Mouse (Mus musculus): ENCODE measurements around the gene Prelid3b. TPM values are rescaled to one million over a fixed set of nuclear protein-coding genes. Genes with fewer than 3 reads are reported as not detected.
A peak's percentile ranks its signal among the peaks of the same experiment; 100 is the strongest.

The Prelid3b gene
- total RNA-seq, 1 experiment from 2014 or later = 130 TPM

DNA sequence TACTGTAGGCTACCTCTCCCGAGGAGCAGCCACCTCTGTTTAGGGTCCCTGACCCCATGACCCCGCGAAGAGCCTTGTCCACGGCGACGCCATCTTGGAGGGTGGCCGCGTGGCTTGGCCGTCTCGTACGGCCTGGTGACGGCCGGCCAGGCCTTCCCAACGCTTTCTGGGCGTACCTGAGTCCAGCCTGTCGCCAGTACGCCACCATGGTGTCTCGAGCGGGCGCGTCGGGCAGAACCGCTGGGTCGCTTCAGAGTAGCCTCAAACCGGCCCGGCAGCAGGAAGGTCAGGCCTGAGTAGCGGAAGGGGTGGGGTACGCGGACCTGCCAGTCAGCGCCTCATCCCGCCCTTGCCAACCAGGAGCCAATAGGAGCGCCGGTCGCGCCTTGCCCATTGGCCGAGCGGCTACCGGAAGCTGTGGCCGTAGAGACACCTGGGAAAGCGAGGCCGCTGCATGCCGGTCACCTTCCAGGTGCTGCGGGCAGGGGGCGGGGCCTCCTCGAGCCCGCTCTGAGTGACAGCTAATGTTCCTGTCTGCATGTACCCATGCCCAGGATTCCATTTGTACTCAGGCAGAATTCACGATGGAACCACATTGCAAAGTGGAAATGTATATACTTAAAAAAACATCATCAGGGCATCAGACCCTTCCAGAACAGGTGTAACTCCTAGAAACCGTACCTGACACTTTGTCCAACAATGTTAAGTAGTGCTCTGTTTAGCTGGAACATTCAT lies 8.9 kb downstream of the Prelid3b start, which contains the start of gene Atp5e:
TSS of gene Atp5e (minus strand) at position 317 of the 735 bp plus-strand sequence.
- ATAC-seq (replicated peaks; ENCODE audit: low read depth, poor library complexity, severe bottlenecking) = peak; percentile 99

- 0 out of 2 replicates have a peak, but pooled peaks have one; percentile 3 for ATAC-seq (replicated peaks; ENCODE audit: low read depth, poor library complexity, severe bottlenecking)
Observed at GRCm38 (mm10) chr2:174463370-174463769, 9.5 kb downstream of the Prelid3b start.

- ATAC-seq (replicated peaks; ENCODE audit: low read depth, poor library complexity, severe bottlenecking) = no peak
Observed at GRCm38 (mm10) chr2:174459365-174459764, 13.5 kb downstream of the Prelid3b start.

GRCm38 (mm10) chr2:174453681-174454080 lies 19.2 kb downstream of the Prelid3b start:
- peak; percentile 94 for ATAC-seq (replicated peaks; ENCODE audit: low read depth, poor library complexity, severe bottlenecking)

DNA sequence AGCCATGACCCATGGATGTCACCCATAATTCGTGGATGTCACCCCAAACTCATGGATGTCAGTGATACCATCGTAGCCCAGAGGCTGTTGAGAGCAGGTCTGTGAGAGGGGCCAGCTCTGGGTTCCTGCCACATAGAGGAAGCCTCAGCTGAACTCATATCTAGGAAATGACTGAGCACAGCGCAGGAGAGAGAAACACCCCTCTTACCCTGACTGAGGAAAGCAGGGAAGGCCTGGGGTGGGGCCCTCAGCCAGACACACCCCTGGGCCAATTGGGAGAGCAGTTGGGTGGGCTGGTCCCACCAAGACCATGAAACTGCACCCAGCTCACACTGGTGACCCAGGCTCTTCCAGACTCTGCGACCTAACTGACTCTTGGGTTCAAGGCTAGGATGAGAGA lies 22.5 kb downstream of the Prelid3b start, which contains the start of gene Tubb1:
TSS of gene Tubb1 (plus strand) at position 343 of the 400 bp plus-strand sequence.
- peak; percentile 50 for ATAC-seq (replicated peaks; ENCODE audit: low read depth, poor library complexity, severe bottlenecking)

GRCm38 (mm10) chr2:174448405-174448804 lies 24.5 kb downstream of the Prelid3b start:
- no peak for ATAC-seq (replicated peaks; ENCODE audit: low read depth, poor library complexity, severe bottlenecking)

- no peak for ATAC-seq (replicated peaks; ENCODE audit: low read depth, poor library complexity, severe bottlenecking)
Observed at GRCm38 (mm10) chr2:174446905-174447304, 26.0 kb downstream of the Prelid3b start.

GRCm38 (mm10) chr2:174446492-174446891 lies 26.4 kb downstream of the Prelid3b start:
- ATAC-seq (replicated peaks; ENCODE audit: low read depth, poor library complexity, severe bottlenecking) = no peak

GRCm38 (mm10) chr2:174445018-174445417 lies 27.9 kb downstream of the Prelid3b start:
- no peak for ATAC-seq (replicated peaks; ENCODE audit: low read depth, poor library complexity, severe bottlenecking)

- no peak for ATAC-seq (replicated peaks; ENCODE audit: low read depth, poor library complexity, severe bottlenecking)
Observed at GRCm38 (mm10) chr2:174444359-174444758, 28.5 kb downstream of the Prelid3b start.

DNA sequence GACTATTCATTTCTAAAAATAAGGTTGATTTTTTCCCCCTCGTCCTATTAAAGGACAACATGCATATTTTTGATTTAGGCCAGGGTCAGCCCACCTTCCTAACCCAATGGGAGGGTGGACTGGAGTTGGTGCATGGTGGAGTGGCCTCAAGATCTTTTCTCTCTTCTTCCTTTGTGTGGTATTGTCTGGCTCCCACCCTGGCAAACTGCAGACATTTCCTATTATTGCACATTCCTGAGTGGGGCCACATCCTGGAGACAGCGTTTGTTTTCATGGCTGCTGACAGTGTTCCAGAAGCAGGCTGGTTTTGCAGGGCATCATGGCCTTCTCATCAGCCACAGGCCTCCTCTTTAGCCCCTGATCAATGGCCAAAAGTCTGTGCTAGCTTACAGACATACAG lies 29.8 kb downstream of the Prelid3b start:
- no peak for ATAC-seq (replicated peaks; ENCODE audit: low read depth, poor library complexity, severe bottlenecking)

DNA sequence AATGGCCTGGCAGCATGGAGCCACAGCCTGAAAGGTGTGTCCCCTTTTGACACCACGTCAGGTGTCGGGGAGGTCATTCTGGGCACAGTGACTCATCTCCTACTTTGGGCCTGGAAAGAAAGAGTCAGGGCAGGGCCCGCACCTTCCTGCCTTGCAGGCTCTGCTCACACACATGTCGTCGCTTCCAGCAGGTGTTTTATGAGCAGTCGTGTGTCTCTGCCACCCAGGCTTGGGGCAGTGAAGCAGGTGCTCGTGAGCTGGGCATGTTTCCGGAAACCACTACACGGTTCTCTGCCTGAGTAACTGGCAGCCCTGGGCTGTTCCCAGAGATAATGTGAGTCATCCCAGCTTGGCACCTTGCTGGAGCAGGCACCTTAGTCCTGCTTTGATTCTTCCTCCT lies 30.4 kb downstream of the Prelid3b start:
- no peak for ATAC-seq (replicated peaks; ENCODE audit: low read depth, poor library complexity, severe bottlenecking)

DNA sequence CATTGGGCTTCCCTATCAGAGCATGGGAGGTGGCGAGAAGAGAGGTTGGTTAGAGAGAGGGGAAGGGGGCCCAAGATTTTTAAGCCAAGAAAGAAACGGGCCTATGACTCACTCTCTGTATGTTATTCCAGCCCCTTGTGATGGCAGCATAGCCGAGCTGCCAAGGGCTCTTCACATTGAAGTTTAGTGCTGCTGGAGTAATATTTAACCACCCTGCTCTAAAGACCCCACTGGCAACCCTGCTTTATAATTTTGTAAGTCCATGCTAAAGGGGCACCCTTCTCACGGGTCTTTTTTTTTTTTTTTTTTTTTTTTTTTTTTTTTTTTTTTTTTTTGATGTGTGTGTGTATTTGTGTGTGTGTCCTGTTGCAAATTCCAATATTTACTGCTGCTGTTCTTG lies 31.0 kb downstream of the Prelid3b start:
- no peak for ATAC-seq (replicated peaks; ENCODE audit: low read depth, poor library complexity, severe bottlenecking)

GRCm38 (mm10) chr2:174439961-174440360 lies 32.9 kb downstream of the Prelid3b start:
- ATAC-seq (replicated peaks; ENCODE audit: low read depth, poor library complexity, severe bottlenecking) = no peak

DNA sequence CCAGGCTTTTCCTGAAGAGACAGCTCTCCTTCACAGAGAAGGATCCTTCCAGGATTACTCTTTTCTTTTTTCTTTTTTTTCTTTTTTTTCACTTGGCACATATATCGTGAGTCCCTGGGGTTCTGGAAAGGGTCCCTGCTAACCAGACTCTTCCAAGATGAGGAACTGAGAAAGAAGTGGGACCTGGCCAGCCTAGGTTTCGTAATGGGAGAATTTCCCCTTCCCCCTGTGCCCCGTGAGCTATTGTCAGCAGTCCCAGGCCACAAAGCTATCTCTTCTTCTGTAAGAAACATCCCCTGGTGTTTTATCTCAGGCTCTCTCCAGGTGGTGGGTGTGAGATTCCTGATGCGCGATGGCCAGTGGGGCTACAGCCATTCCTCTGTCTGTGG lies 33.4 kb downstream of the Prelid3b start:
- ATAC-seq (replicated peaks; ENCODE audit: low read depth, poor library complexity, severe bottlenecking) = peak; percentile 50

DNA sequence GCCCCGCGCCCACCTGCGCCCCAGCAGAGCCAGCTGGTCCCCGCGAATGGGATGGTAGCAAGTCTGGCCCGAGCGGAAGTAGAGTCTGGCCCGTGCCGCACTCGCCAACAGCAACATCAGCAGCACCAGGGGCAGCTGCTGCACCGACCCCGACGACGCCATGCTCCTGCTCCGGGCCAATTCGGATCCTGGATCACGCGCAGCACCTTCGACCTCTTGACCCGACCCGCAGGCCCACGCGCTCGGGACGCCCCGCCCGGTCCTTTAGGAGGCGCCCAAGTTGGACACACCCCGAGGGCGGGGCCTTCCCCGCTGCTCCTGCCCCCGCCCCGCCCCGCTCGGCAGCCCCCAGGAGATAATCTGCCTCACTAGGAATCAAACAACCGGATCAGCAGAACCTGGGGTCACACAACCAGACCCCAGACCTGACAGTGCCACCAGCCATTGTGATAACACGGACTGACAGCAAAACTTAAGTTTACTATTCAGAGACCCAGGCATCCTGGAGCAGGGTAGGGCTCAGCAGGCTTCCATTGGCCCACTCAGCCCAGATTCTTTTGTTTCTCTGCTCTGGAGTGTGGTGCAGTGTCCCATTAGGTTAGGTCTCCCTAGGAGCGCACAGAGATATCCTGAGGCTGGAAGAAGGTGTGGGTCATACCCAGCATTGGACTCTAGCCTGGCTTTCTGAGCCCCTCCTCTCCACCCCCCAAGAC lies 34.0 kb downstream of the Prelid3b start, which contains the start of gene Ctsz:
TSS of gene Ctsz (minus strand) at position 303 of the 713 bp plus-strand sequence.
- ATAC-seq (replicated peaks; ENCODE audit: low read depth, poor library complexity, severe bottlenecking) = peak; percentile 43

- no peak for ATAC-seq (replicated peaks; ENCODE audit: low read depth, poor library complexity, severe bottlenecking)
Observed at GRCm38 (mm10) chr2:174438181-174438580, 34.7 kb downstream of the Prelid3b start.

GRCm38 (mm10) chr2:174437697-174437982 lies 35.2 kb downstream of the Prelid3b start:
- peak; percentile 51 for ATAC-seq (replicated peaks; ENCODE audit: low read depth, poor library complexity, severe bottlenecking)

DNA sequence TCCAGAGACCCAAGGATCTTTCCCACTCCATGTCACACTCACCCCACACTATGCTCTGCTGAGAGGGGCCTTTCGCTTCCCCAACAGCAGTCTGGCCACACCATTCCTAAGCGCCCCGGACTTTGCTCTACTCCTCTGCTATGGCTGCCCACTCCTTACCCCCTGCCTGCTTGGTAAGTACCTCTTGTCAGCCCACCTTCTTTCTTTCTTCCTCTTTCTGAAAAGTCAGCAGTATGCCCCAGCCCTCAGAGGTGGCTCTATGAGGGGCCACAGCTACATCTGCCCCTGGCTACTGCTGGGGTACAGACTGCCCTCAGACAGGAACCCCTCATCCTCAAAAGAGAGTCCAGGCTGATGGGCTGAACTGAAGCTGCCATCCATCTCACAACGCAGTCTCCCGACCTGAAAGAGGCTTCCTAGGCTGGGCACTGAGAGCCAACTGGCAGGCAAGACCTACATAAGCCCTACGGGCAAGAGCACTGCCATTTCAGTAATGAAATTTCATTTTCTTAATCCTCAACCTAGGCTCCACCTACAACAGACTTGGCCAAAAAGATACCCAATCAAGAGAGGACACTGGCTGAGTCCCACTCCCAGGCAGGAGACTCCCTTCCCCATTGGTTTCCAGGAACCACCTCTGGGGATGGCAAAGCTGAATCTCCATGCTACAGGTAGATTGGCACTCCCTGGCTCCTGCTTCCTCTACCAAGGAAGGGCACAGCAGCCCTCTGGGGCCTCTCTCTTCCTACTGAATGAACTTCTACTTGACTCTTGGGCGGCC lies 35.8 kb downstream of the Prelid3b start:
- ATAC-seq (replicated peaks; ENCODE audit: low read depth, poor library complexity, severe bottlenecking) = no peak

GRCm38 (mm10) chr2:174436076-174436701 lies 36.7 kb downstream of the Prelid3b start:
- ATAC-seq (replicated peaks; ENCODE audit: low read depth, poor library complexity, severe bottlenecking) = 0 out of 2 replicates have a peak, but pooled peaks have one; percentile 12

All from common myeloid progenitor, adult 5-6 weeks (primary cell).